Mouse (Mus musculus) c-Kit-positive CD71-negative TER-119-negative erythroid progenitor cells, embryonic 14.5 days (primary cell): ENCODE data around the gene Tmed6.
"Not testable (repeated sequence)": the region's sequence is repeated elsewhere in the genome, so short reads cannot be mapped to it uniquely, and the experiment has no call there.

Source experiments
- DNase-seq: peaks from one replicate; pipeline ENCODE4 v3.0.0-alpha.2; 2013; ENCODE audit warnings: low read depth

The Tmed6 gene

DNA sequence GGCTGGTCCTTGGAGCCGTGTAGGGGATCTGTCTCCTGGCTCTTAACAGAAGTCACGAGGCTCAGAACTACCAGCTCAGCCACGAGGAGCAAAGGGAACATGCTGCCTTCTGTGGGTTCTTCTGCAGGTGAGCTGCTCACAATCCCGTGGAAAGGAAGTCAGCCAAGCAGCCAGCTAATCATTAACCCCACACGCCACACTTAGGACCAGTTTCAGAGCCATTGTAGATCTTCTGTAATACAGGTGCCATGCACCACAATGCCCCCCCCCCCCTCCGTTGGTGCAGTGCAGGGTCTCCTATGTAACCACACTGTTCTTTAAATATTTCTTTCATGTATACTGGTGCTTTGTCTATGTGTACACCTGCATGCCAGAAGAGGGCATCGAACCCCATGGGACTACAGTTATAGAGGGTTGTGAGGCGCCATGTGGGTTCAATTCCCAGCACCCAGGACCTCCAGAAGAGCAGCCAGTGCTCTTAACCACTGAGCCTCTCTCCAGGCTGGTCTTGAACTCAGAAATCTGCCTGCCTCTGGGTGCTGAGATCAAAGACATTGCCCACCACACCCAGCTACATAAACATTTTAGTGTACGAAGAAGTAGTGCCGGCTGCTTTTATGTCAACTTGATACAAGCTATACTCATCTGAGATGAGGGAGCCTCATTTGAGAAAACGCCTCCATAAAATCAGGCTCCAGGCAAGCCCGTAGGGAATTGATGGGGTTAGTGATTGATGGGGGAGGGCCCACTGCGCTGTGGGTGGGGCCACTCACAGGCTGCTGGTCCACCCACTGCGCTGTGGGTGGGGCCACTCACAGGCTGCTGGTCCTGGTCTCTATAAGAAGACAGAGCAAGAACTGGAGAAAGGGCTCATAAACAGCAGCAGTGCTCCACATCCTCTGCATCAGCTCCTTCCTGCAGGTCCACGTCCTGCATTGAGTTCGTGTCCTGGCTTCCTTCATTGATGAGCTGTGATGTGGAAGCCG, at the start of gene Tmed6:
Gene Tmed6, minus strand, starts transcription at position 134 of the 986 bp plus-strand sequence.
- DNase-seq: peak; percentile 63

DNA sequence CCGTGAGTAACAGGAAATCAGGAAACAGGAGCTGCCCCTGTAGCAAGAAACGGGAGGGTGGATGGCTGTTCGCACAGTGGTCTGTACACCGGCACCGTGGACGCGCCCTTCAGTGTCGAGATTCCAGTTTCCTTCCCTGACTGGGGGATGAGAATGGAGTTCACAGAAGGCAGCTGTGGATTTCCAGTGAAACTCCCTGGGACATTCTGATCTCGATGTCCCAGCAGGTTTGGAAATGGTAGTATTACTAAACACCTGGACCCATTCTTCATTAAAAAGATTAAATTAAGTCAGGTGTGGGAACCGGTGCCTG, 49.5 kb upstream of the Tmed6 start:
- DNase-seq: no peak

DNA sequence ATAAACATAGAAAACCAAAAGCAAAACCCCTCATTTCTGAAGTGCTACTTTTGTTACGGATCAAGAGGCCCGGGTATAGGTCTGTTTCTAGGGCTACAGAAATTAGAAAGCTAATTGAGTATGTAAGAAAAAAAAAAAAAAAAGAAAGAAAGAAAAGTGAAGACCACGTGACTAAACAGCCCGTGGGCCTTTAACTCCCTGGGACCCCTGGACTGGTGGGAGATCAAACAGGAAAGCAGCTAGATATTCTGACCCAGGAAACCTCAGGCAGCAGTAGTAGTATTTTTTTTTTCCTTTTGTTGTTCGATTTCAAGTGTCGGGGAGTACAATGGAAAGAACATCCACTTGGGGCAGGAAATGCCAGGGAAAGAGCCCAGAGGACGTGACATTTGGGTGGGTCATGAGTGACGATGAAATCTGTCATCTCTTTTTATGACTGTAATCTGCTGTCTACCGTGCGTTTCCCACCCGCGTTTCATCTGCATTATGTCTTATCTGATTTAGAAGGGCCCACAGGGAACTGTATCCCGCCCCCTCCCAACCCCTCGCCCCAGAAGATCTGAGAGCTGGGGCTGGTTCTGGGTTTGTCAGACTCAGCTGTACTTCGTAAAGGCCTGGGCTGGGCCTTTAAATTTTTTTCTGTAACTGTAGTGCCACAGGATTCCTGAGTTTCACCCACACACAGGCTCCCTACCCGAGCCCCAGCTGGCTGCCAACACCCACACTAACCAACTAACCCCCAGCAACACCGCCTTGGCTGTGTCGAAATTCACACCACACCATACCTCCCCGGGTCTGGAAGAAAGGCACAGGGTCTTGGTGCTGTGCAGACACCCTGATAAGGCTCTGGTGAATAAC, 48.9 kb upstream of the Tmed6 start:
- DNase-seq: no peak

DNA sequence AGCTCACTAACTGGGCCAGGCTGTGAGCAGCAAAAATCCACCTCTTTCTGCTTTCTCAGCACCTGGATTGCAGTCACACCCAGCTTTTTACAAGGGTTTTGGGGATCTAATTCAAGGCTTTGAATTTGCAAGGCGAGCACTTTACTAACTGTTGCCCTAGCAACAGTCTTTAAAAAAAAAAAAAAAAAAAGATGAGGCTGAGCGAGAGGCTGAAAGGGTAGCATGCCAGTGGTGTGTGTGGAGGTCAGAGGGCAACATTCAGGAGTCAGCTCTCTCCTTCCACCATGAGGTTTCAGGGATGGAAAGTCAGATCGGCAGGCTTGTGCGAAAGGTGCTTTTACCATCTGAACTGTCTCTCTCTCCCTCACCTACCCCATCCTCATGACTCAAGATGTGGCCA, 47.8 kb upstream of the Tmed6 start:
- no peak for DNase-seq

DNA sequence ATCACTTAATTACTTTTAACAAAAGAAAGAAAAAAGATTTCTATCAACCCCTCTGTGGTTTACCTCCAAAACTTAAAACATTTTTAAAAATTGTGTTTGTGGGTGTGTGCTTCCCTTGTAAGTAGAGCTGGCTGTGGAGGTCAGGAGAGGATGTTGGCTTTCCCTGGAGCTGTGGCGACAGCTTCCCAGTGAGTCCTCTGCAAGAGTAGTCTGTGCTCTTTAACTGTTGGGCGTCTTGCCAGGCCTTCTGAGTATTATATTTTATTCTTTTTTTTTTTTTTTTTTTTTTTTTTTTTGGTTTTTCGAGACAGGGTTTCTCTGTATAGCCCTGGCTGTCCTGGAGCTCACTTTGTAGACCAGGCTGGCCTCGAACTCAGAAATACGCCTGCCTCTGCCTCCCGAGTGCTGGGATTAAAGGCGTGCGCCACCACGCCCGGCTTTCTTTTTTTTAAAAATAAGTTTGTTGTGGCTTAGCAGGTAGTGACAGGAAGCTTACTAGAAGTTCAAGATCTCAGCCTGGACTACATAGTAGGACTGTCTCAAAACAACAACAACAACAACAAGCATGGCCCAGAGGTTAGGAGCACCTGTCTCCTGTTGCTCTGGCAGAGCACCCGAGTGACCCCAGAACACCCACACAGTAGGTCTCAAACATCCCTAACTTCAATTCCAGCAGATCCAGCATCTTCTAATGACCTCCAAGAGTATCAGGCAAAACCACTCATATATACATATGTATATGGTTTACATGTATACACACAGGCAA, 46.1 kb upstream of the Tmed6 start:
- no peak for DNase-seq

DNA sequence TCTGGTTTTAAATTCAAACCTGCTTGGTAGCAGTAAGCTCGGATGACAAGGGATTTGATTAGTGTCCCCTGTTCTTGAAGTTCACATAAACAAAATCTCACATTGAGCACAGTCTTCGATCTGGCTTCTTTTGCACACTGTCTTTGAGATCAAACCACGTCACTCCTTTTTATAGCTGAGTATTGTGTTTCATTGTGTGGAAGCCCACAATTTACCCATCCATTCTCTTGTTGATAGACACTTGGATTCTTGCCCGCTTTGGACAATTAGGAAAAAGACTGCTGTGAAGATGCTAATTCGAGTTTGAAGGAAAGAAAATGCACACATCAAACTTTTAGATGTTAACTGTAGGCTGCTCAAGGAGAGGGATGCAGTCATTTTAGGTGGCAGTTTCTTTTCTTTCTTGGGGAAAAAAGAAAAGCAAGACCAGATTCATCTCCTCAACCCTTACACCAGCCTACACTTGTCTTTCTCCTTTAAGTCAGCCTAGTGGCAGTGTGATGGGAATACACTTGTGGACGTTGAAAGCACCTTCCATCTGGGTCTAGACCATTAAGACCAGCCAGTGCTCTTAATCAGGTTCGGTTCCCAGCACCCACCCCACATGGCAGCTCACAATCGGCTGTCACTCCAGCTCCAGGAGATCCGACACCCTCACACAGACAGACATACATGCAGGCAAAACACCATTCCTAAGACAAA, 45.3 kb upstream of the Tmed6 start:
- DNase-seq: no peak

DNA sequence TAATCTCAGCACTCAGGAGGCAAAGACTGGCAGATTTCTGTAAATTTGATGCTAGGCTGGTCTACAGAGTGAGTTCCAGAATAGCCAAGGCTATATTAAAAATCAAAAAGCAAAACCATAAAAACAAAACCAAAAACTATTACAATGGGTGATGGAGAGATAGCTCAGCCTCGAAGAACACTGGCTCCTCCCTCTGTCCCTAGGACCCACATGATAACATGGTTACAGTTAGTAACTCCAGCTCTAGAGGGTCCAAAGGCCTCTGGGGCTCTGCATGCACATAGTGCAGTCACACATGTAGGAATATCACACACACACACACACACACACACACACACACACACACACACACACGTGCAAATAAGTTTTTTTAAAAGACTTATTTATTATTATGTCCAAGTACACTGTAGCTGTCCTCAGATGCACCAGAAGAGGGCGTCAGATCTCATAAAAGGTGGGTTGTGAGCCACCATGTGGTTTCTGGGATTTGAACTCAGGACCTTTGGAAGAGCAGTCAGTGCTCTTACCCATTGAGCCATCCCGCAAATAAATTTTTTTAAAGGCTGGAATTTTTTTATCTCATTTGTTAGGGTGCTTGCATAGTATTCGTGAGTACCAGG, 44.5 kb upstream of the Tmed6 start:
- DNase-seq: no peak

DNA sequence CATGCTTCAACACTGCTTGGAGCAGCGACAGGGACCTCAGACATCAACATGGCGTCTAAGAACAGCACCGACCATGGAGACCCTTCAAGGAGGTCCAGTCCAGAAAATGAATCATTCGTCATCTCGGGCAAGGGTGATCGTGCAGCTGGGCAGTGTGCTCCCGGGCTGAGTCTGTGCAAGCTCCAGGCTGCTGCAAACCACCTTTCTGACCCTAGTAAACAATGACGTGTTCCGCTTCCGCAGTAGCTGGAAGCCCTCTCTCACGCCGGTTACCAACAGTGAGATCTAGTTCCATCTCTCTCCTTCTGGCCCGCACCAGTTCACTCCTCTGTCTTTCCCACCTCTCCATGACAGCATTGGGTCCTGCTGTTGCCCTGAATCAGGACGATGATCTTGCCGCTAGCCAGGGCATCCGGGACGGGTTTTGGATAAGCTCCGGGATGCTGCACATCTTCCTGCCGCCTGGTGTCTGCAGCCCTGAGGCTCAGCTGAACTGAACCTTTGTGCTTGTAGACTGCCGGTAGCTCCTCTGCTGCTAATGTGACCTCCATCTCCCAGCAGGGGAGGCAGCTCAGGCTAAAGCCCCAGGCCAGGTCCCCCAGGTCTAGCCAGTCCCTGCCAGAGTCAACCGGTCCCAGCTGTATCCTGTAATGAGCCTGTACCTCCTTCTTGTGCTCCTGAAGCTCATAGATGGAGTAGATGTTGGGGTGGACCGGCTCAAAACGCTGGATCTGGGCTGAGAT, 43.7 kb upstream of the Tmed6 start:
- no peak for DNase-seq

DNA sequence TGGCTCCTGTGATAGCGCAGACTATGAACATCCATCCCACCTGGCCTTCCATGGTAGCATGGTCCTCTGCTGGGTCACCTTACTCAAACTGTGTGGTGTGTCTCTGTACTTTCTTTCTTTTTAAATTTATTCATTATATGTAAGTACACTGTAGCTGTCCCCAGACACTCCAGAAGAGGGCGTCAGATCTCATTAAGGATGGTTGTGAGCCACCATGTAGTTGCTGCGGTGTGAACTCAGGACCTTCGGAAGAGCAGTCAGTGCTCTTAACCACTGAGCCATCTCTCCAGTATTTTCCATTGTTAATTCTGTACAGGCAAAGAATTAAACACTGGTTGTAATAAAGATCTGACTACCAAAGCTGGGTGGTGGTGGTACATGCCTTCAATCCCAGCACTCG, 42.6 kb upstream of the Tmed6 start:
- not testable (repeated sequence) for DNase-seq

DNA sequence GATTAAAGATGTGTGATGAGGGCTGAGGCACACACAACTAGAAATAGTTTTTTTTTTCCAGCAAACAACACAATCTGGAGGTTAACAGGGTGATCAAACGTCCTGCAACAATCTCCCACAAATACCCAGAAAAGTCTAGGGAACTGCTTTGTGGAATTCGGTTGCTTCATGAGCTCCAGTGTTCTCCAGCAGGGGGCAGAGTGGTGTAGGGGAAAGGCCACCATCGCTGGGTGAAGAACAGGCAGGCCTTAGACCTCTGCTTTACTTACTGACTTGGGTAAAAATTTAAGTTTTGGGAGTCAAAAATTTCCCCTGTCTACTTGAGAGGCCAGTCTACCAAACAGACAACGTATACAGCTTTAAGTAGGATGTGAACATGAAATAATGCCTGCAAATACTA, 39.1 kb upstream of the Tmed6 start:
- DNase-seq: peak; percentile 67

DNA sequence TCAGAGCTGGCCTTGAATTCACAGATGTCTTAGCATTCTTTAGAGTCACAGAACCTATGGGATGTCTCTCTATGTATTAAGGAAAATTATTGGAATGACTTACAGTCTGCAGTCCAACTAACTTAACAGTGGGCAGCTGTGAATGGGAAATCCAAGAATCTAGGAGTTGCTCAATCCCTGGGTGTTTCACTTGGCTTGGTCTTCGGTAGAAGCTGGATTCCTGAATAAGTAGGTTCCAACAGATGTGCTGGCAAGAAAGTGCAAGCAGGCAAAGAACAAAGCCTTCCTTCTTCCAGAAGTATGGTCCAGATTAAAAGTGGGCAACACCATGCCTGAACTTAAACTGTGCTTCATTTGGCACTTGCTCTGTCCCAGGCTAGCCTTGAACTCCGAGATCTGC, 35.2 kb upstream of the Tmed6 start:
- DNase-seq: no peak

DNA sequence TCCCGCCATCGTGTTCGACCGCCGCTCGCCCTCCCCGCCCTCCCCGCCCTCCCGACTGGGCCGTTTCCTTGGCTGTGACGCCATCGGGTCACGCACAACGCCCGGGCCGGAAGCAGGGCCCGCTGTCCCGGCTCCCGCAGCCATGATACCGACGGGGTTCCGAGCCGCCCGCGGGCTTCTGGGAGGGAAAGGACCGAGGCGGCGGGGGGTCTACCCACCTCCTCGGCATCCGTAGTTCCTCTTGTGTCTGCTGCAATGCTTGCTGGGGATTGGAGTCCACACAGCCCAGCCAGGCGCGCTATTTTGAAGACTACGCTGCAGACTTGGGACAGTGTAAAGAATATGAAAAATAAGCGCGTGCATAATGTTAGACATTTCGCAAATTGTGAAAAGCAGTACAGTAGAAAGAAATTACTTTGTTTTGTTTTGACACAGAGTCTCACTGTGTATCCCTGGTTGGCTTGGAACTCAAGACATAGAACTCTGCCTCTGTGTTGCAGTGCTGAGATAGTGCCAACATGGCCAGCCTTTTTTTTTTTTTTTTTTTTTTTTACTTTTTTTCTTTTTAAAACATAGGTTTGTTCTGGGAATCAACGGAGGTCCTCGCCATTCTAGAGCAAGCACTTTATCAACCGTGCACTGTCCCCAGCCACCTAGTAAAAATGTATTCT, 31.1 kb upstream of the Tmed6 start, which contains the start of gene Terf2:
Gene Terf2, minus strand, starts transcription at position 182 of the 671 bp plus-strand sequence.
- DNase-seq: peak; percentile 82

DNA sequence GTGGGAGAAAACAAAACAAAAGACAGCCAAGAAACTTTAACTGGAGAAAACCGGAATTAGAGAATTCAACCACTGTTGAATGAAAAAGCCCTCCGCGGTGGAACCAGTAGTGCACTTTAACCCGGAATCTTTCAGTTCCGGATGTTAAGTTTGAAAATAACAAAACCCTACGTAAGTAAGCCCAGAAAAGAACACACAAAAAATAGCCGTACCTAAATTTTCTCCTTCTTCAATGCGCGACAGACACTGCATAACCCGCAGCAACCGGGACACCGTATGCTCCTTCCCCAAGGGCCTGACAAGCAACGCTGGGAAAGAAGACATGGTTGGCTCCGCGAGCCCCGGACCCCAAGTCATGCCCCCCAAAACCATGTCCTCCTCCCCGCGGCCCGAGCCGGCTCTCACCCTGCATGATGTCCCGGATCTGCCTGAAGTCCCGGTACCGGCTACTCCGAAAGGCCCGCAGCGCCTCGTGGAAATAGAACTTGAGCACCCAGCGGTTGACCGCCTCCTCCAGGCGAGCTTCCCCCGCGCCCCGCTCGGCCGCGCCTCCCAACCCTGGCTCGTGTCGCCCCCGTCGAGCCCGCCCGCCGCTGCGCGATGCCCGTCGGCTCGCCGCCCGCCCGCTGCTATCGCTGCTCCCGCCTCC, 30.4 kb upstream of the Tmed6 start:
- no peak for DNase-seq

DNA sequence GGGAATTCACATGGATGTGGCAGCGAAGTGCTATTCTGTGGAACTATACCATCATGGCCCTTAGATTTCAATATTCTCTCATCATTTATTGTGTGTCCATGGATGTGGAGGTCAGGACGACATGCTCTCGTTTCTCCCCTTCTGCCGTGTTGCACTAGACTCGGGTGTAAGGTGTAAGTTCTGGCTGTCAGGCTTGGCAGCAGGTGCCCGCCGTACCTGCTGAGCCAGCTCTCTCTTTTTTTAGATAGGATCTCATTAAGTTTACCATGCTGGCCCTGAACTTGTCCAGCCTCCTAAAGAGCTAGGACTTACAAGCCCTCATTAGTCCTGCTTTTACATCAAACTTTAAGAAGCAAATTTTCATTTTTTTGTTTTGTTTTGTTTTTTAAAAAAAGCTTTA, 25.1 kb upstream of the Tmed6 start:
- DNase-seq: no peak

DNA sequence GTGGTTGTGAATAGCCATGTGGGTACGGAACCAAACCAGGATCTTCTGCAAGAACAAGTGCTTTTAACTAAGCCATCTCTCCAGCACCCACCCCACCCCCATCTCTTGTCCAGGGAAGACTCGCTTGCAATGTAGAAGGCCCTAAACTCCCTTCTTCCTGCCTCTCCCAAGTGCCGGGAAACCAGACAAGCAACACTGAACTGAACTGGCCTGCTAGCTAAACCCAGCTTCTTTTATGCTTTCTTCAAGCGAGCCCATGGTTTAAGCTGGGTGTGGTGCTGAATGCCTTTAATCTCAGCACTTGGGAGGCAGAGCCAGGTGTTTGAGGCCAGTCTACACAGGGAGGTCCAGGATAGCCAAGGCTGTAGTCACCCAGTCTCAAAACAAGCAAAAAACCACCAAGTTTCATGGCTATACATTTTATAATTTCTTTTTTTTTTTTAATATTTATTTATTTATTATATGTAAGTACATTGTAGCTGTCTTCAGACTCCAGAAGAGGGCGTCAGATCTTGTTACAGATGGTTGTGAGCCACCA, 23.2 kb upstream of the Tmed6 start:
- DNase-seq: no peak

DNA sequence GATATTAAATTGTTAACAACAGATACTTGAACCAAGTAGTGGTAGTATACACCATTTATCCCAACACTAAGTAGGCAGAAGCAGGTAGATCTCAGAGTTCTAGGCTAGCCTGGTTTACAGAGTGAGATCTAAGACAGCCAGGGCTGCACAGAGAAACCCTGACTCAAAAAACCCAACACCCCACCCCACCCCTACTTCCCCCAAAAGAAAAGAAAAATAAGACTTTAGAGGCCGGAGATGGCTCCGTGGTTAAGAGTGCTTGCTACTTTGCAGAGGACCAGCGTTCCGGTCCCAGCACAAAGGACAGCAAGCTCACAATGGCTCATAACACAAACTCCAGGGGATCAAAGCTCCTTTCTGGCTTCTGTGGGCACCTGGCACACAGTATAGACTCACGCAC, 20.6 kb upstream of the Tmed6 start:
- DNase-seq: no peak

DNA sequence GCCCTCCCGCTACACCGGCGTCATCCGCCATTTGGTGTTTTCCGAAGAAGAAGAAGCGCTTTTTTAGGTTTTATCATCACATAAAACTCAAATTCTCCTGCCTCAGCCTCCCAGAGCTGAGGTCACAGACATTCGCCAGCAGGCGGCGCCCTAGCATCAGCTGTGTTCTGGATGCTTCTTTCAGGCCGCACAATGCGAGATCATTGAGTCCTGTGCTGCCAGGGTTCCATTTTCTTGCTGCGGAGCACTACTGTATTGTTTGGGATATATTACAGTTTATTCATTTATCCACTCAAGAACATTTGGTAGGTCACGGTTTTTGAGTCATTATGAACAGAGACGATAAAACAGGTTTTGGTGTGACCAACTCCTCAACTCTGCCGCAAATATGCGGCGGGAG, 19.9 kb upstream of the Tmed6 start:
- no peak for DNase-seq

DNA sequence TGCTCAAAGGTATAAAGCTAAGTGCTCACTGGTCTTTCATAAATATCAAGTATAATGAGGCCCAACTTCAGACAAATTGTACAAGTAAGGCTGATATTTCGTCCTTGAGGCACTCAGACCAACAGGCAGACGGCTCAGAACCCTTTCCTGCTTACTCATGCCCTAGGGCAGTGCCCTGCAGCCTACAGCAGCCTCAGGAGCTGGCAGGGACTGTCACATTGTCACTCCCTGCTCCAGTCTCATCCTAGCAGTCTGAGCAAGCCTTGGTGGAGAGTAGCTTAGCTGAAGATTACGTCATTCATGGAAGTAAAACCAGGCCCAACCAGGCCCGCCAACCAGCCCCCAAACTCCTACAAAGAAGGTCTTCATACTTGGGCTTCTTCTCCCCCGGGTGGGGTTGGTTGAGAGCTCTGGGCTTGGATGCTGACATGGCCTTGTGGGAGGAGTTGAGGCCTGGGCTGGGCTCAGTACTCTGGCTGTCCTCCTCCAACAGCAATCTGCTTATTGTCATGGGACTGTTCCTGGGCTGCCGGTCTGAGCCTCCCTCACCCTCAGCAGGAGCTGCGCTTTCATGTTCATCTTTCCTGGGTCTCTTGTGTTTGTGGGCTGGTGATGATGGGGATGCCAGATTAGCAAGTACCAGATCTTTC, 10.9 kb upstream of the Tmed6 start:
- no peak for DNase-seq

DNA sequence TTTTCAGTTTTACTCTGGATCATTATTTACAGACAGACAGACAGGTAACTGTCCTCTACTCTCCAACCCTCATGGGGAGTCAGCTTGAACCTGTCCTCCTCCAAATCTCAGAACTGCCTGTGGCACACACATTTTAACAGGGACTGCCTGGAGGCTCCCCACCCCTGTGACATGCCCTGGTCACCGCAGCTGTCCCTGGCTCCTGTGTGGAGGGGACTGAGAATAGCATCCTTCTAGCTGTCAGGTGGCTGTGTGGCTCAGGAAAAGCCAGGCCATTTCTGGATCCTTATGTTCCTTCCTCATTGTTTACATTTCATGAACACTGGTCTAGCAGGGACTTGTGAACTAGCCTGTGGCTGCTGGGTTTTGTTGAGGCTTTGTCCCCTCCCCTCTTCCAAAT, 8.7 kb upstream of the Tmed6 start:
- DNase-seq: no peak
